ENCODE assay signal across 9 mouse cellular contexts in the genomic region with DNA sequence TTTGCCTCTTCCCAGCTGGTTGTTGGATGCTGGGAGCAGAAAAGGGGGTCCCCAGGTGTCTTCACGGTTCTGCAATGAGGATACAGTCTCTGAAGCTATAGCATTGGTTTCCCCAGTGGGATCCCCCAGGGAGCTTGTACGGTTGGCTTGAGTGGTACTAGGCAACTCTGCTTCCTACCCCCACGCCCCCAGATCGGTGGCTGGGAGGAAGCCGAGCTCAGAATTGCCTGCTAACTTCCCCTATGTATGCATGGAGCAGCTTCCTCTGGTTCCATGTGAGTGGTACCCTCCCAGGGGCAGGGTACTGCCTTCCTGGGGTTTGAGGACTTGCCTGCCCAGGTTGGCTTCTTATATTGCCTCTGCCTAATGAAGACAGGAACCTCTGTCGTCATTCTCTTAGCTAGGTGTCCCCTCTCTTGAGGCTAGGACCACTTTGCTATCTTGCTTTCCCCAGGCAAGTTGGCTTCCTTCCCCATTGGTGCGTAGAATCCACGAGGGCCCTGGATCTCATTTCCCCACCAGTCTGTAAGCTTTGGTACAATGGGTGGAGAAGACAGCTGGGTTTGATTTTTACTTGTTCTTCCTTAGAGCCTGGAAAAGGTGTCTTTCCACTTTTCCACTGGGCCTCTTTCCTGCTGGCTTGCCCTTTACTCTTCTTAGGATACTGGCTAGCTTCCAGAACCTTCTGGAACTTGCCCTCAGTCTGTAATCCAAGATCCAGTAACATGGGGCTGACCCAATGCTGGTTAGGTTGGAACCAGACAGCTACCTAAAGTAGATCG. TPM values are rescaled to one million over a fixed set of nuclear protein-coding genes. Genes with fewer than 3 reads are reported as not detected.
DNase-seq lines count a peak whose midpoint lies in the region; TF ChIP-seq lines count a peak whose summit lies in the region.
"Had no signal": no experiment of that assay in that cellular context is flagged by ENCODE, and none has a peak within 500 bp of the region (broad histone marks: within the 10 kb centered on the region; RNA-seq: fewer than 3 reads in every experiment).

No protein-coding gene starts in this region.

- H3K36me3 ChIP-seq in heart, adult 2 months (ENCODE audit: control insufficient read depth, insufficient read depth, low read length): peaks cover 5% of the 10 kb centered on the region; the same call in 1 of the 2 replicates
- H3K36me3 ChIP-seq in spleen, adult 2 months (ENCODE audit: control insufficient read depth, insufficient read depth, low read length): peaks cover 25% of the 10 kb centered on the region
- H3K36me3 ChIP-seq in kidney, adult 2 months (ENCODE audit: control insufficient read depth, insufficient read depth, low read length): no peaks in the 10 kb centered on the region

- TF ChIP-seq CTCF in heart, adult 2 months (IDR thresholded peaks at IDR 0.05): no peak
- no peak for TF ChIP-seq CTCF in spleen, adult 2 months (IDR thresholded peaks at IDR 0.05; ENCODE audit: extremely low read depth, insufficient read depth, insufficient read length, insufficient replicate concordance)
- no peak for TF ChIP-seq CTCF in kidney, adult 2 months (conservative IDR thresholded peaks at IDR 0.05; ENCODE audit: insufficient read depth, insufficient read length, low read depth, low read length)

- no peak for TF ChIP-seq EP300 in heart, adult 2 months (IDR thresholded peaks at IDR 0.05; ENCODE audit: insufficient read depth, low read depth, low read length)

- H3K9ac ChIP-seq in heart, adult 2 months (ENCODE audit: low read depth, low read length): no peak overlapping the region

- intact Hi-C loops in heart, adult 2 months (cut with DNase I): loop anchor here (1.0 to 5.0 kb wide), 3 partner anchors 35 to 93 kb away; a partner anchor contains a TSS
- intact Hi-C loops in heart, postnatal 10 days (cut with DNase I): loop anchor here (2.0 kb wide), 1 partner anchor 93 kb away; a partner anchor contains a TSS

- no peak for TF ChIP-seq POLR2A in heart, adult 2 months (IDR thresholded peaks at IDR 0.05; ENCODE audit: insufficient read depth, low read depth, low read length)
- TF ChIP-seq POLR2A in spleen, adult 2 months (IDR thresholded peaks at IDR 0.05; ENCODE audit: low read depth, low read length): no peak
- TF ChIP-seq POLR2A in kidney, adult 2 months (IDR thresholded peaks at IDR 0.05; ENCODE audit: low read depth, low read length): no peak

- peak; percentile 51 to 52 for DNase-seq in heart, adult 2 months
- DNase-seq in heart, postnatal 10 days: no peak
- peak in 1 of 2 experiments; percentile 83 for DNase-seq in spleen, adult 2 months (ENCODE audit: low read depth in 1 of 2, low spot score in 2 of 2)
- DNase-seq in spleen, postnatal 14 days (ENCODE audit: low spot score in 2 of 2): no peak
- DNase-seq in kidney, adult 2 months: peak; percentile 89
- DNase-seq in thymus, postnatal 36 days: peak; percentile 46 to 66
- DNase-seq in urinary bladder, postnatal 25 days (ENCODE audit: low spot score): no peak
- DNase-seq in frontal cortex, postnatal 25 days (ENCODE audit: low spot score in 2 of 2): no peak

- no peaks in the 10 kb centered on the region for H3K27me3 ChIP-seq in heart, adult 2 months (ENCODE audit: control insufficient read depth, insufficient read depth, low read length)
- H3K27me3 ChIP-seq in spleen, adult 2 months (ENCODE audit: control insufficient read depth, insufficient read depth, low read length): no peaks in the 10 kb centered on the region
- no peaks in the 10 kb centered on the region for H3K27me3 ChIP-seq in kidney, adult 2 months (replicated peaks; ENCODE audit: control insufficient read depth, insufficient read depth, low read length)

- H3K79me2 ChIP-seq in heart, adult 2 months (replicated peaks; ENCODE audit: control insufficient read depth, insufficient read depth, low read length): no peaks in the 10 kb centered on the region

- H3K4me3 ChIP-seq in heart, adult 2 months: no peak overlapping the region
- no peak overlapping the region for H3K4me3 ChIP-seq in spleen, adult 2 months (ENCODE audit: extremely low read depth, insufficient read depth, insufficient read length)
- H3K4me3 ChIP-seq in kidney, adult 2 months (ENCODE audit: insufficient read depth, low read depth, low read length): no peak overlapping the region

- H3K4me1 ChIP-seq in heart, adult 2 months (ENCODE audit: control insufficient read depth, insufficient read depth, low read length): peaks cover 28% of the 10 kb centered on the region
- H3K4me1 ChIP-seq in spleen, adult 2 months (ENCODE audit: control insufficient read depth, insufficient read depth, insufficient read length): peaks cover 59% of the 10 kb centered on the region
- H3K4me1 ChIP-seq in kidney, adult 2 months (ENCODE audit: control insufficient read depth, insufficient read depth, low read length): peaks cover 21% of the 10 kb centered on the region

- WGBS in heart, adult 2 months: 27% methylated on average over 9 of the region's 9 CpGs
- WGBS in spleen, adult 2 months: 16% methylated on average over 9 of the region's 9 CpGs
- 35% methylated on average over 9 of the region's 9 CpGs for WGBS in kidney, adult 2 months

- peak overlapping the region; percentile 91 for H3K27ac ChIP-seq in heart, adult 2 months
- H3K27ac ChIP-seq in spleen, adult 2 months (ENCODE audit: insufficient read depth, low read length): peak overlapping the region; percentile 70
- peak overlapping the region; percentile 79 for H3K27ac ChIP-seq in kidney, adult 2 months (ENCODE audit: insufficient read depth, low read depth, low read length)

RNA-seq across cellular contexts. Expression of a gene that starts 29.5 kb away (rescaled TPM):
- total RNA-seq in heart, adult 2 months (2021): 10 to 100 TPM; 44.5 to 58.7 TPM
- polyA plus RNA-seq in heart, adult 2 months (2012; rRNA removed): 15.3 and 21.5 TPM in 2 replicates
- 10 to 100 TPM; 66.8 to 73.0 TPM for total RNA-seq in heart, postnatal 10 days (2021)
- polyA plus RNA-seq in spleen, adult 2 months (2012; rRNA removed): 42.2 and 50.3 TPM in 2 replicates
- 23.1 and 25.1 TPM in 2 replicates for polyA plus RNA-seq in kidney, adult 2 months (2012; rRNA removed)

RNA-seq across cellular contexts. Expression of a gene that starts 49.6 kb away (rescaled TPM):
- total RNA-seq in heart, adult 2 months (2021): under 1 TPM; 0.41 to 0.42 TPM
- 0.59 and 1.7 TPM in 2 replicates for polyA plus RNA-seq in heart, adult 2 months (2012; rRNA removed)
- under 1 TPM; 0.24 to 0.27 TPM for total RNA-seq in heart, postnatal 10 days (2021)
- 133 and 154 TPM in 2 replicates for polyA plus RNA-seq in spleen, adult 2 months (2012; rRNA removed)
- 0.20 and 4.0 TPM in 2 replicates for polyA plus RNA-seq in kidney, adult 2 months (2012; rRNA removed)

RNA-seq across cellular contexts. Expression of a gene that starts 57.4 kb away (rescaled TPM):
- total RNA-seq in heart, adult 2 months (2021): not detected
- 0.47 and 0.53 TPM in 2 replicates for polyA plus RNA-seq in heart, adult 2 months (2012; rRNA removed)
- not detected for total RNA-seq in heart, postnatal 10 days (2021)
- not detected in 2 replicates for polyA plus RNA-seq in spleen, adult 2 months (2012; rRNA removed)
- 9.0 and 11.6 TPM in 2 replicates for polyA plus RNA-seq in kidney, adult 2 months (2012; rRNA removed)
- total RNA-seq: hematopoietic stem cell, adult 5-6 weeks had no signal

Comparison
In these comparisons a context has a peak if more than half of its experiments do, and no peak if none do; other contexts are left out.
1. DNase-seq: peak in heart, adult 2 months (2 of 2), kidney, adult 2 months (single experiment) and thymus, postnatal 36 days (2 of 2); none in heart, postnatal 10 days (0 of 2), spleen, postnatal 14 days (0 of 2), urinary bladder, postnatal 25 days (single experiment) and frontal cortex, postnatal 25 days (0 of 2).
2. RNA of a gene that starts 49.6 kb away (polyA plus RNA-seq): 133 to 154 TPM in spleen, adult 2 months; 0.20 to 4.0 TPM in kidney, adult 2 months and 0.59 to 1.7 TPM in heart, adult 2 months; every median in the first group is over 10 times any median in the second.
3. Peak in every context shown above with its lines, with median percentiles within 50 percentile points of each other: H3K27ac ChIP-seq.